ENCODE assay signal across 13 mouse cellular contexts in genomic region chr11:119925176-119925575, GRCm38 (mm10). TPM values are rescaled to one million over a fixed set of nuclear protein-coding genes. Genes with fewer than 3 reads are reported as not detected.
DNase-seq lines count a peak whose midpoint lies in the region; ATAC-seq lines count a peak whose summit lies in the region.
"Had no signal": no experiment of that assay in that cellular context is flagged by ENCODE, and none has a peak within 500 bp of the region (broad histone marks: within the 10 kb centered on the region; RNA-seq: fewer than 3 reads in every experiment).

No protein-coding gene starts in this region.

- 0 out of 2 replicates have a peak overlapping the region, but pooled peaks have one; percentile 28 for H3K27ac ChIP-seq in brown adipose tissue, adult 24 weeks (replicated peaks; ENCODE audit: low read depth, low read length)
- H3K27ac ChIP-seq in forebrain, embryonic 14.5 days (ENCODE audit: low read depth, low read length): no peak overlapping the region

- H3K4me2 ChIP-seq in forebrain, embryonic 14.5 days (ENCODE audit: low read length): no peak overlapping the region

- intact Hi-C loops in heart, postnatal 14 days (cut with DNase I): no loop called here

- peaks cover 3% of the 10 kb centered on the region; the same call in 1 of the 2 replicates for H3K36me3 ChIP-seq in forebrain, embryonic 14.5 days (ENCODE audit: control insufficient read depth, insufficient read depth, low read length)

- H3K4me3 ChIP-seq in brown adipose tissue, adult 24 weeks (ENCODE audit: insufficient read depth, low read depth, low read length): no peak overlapping the region
- H3K4me3 ChIP-seq in forebrain, embryonic 14.5 days (ENCODE audit: low read depth, low read length): no peak overlapping the region
- H3K4me3 ChIP-seq: erythroblast, embryonic 14.5 days; layer of hippocampus, adult 2 months had no signal

- H3K27me3 ChIP-seq in forebrain, embryonic 14.5 days (replicated peaks; ENCODE audit: control insufficient read depth, insufficient read depth, low read length): no peaks in the 10 kb centered on the region

- no peaks in the 10 kb centered on the region for H3K4me1 ChIP-seq in brown adipose tissue, adult 24 weeks (ENCODE audit: control insufficient read depth, insufficient read depth, insufficient read length, low read length)
- no peaks in the 10 kb centered on the region for H3K4me1 ChIP-seq in forebrain, embryonic 14.5 days (ENCODE audit: control insufficient read depth, insufficient read depth, low read length)

- H3K9ac ChIP-seq in forebrain, embryonic 14.5 days (ENCODE audit: low read length): no peak overlapping the region

- ATAC-seq in forebrain, embryonic 14.5 days: no peak

- no peaks in the 10 kb centered on the region for H3K9me3 ChIP-seq in forebrain, embryonic 14.5 days (replicated peaks; ENCODE audit: control insufficient read depth, low read length)

- DNase-seq in heart, adult 9 months (ENCODE audit: low spot score in 2 of 2): peak; percentile 42 to 67
- DNase-seq in heart, postnatal 14 days: no peak
- DNase-seq in 3134 (ENCODE audit: extremely low read depth, insufficient read length, low spot score): peak; percentile 82
- DNase-seq in lung, postnatal 36 days: peak; percentile 75
- DNase-seq in forebrain, embryonic 14.5 days (ENCODE audit: low spot score): no peak
- DNase-seq in adrenal gland, adult 8-10 months: no peak
- no peak for DNase-seq in right cerebral cortex, postnatal 36 days (ENCODE audit: low spot score in 2 of 2)
- DNase-seq: cerebellum, postnatal 14 days; midbrain, embryonic 14.5 days; thymus, postnatal 14 days had no signal

- WGBS in forebrain, embryonic 14.5 days: 82% methylated on average over 5 of the region's 5 CpGs

RNA-seq across cellular contexts. Expression of gene Chmp6, which starts 11.9 kb away (rescaled TPM):
- total RNA-seq in heart, postnatal 14 days (2021): 10 to 100 TPM; 28.2 to 30.3 TPM
- 18.2 and 22.0 TPM in 2 replicates for polyA plus RNA-seq in brown adipose tissue, adult 24 weeks (2012; ENCODE audit: insufficient read depth, insufficient read length, missing spikeins)
- polyA plus RNA-seq in forebrain, embryonic 14.5 days (2014; fragmentation: Nextera tagmentation; extraction: Ambion mirVana): 90.0 and 92.7 TPM in 2 replicates
- 10 to 100 TPM; 36.1 to 46.8 (median 45.7) TPM for total RNA-seq in adrenal gland, adult 8-10 months (2022)

RNA-seq across cellular contexts. Expression of gene Baiap2, which starts 17.4 kb away (rescaled TPM):
- 10 to 100 TPM in 1 of 2 experiments, 1 to 10 TPM in 1; 9.2 to 10.3 TPM for total RNA-seq in heart, postnatal 14 days (2021)
- polyA plus RNA-seq in brown adipose tissue, adult 24 weeks (2012; ENCODE audit: insufficient read depth, insufficient read length, missing spikeins): 2.7 and 5.5 TPM in 2 replicates
- 18.7 and 25.2 TPM in 2 replicates for polyA plus RNA-seq in forebrain, embryonic 14.5 days (2014; fragmentation: Nextera tagmentation; extraction: Ambion mirVana)
- 10 to 100 TPM in 3 of 4 experiments, 1 to 10 TPM in 1; 9.3 to 39.2 (median 25.4) TPM for total RNA-seq in adrenal gland, adult 8-10 months (2022)

Comparison
In these comparisons a context has a peak if more than half of its experiments do, and no peak if none do; other contexts are left out.
1. DNase-seq: peak in heart, adult 9 months (2 of 2), 3134 (single experiment) and lung, postnatal 36 days (single experiment); none in heart, postnatal 14 days (0 of 2), forebrain, embryonic 14.5 days (single experiment), adrenal gland, adult 8-10 months (single experiment) and right cerebral cortex, postnatal 36 days (0 of 2).